Mouse (Mus musculus) layer of hippocampus, postnatal 10 days (tissue): ENCODE measurements around the gene Sorl1. TPM values are rescaled to one million over a fixed set of nuclear protein-coding genes. Genes with fewer than 3 reads are reported as not detected.

ENCODE experiments used
- DNase-seq, 2 experiments: peaks; one replicate each; pipeline ENCODE4 v3.0.0; 2021; ENCODE audit warnings: low spot score in 2 of 2
- total RNA-seq, 2 experiments: library from RNA; stranded (reverse); gene quantifications; 2 replicates each; pipeline ENCODE4 v1.2.3; 2021

Sorl1 gene
- total RNA-seq, 2 experiments from 2014 or later, result 79.0 to 86.0 TPM

DNA sequence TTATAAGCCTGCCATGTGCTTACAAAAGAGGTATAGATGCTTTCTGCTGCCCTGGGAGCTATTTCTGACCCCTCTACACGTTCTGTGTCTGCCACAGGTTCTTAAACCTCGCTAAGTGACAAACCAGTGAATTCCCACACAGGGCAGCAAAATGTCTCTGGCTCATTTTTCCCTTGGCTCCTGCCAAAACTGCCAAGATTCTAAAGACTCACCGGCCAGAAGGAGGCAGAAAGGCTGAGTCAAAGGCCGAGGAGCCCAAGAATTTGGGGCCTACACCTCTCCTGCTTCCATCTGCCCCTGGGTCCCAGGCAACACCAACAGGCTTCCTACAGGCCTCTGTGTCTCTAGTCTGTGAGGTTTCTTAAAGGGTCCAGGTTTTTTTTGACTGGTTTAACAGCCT is 198.4 kb downstream of the Sorl1 start:
- no peak for DNase-seq

DNA sequence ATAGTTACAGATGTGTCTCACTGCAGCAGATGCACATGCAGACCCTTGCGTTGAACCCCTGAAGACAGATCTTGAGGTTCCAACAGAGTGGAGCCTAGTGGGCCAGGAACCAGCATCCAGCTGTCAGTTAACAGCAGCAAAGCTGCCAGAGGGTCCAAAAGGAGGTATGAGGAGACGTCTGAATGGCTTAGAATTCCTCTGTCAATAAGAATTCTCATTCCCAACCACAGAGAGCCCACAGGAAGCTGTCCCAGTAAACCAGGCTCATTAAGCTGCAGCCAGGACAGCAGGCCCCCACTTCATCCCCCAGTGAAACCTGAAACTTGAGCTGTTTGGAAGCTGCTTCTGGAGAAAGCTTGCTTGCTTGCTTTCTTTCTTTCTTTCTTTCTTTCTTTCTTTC is 200.0 kb downstream of the Sorl1 start:
- no peak for DNase-seq

DNA sequence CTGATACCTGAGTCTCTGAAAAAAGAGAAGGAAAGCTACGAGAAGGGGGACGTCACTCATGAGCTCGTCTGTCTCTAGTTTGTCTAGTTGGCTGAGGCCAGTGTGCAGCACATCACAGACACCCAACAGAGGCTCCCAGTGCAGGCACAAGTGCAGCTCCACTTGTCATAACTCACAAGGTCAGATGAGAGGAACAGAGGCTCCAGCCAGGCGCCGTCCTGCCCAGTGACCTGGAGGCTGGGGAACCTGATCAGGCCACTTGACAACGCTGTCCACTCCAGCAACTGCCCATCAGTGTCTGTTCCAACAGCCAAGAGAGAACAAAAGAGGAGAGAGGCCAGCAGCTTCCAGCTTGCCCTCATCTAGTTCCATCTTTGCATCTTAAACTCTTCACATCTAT is 201.7 kb downstream of the Sorl1 start:
- DNase-seq, result no peak

DNA sequence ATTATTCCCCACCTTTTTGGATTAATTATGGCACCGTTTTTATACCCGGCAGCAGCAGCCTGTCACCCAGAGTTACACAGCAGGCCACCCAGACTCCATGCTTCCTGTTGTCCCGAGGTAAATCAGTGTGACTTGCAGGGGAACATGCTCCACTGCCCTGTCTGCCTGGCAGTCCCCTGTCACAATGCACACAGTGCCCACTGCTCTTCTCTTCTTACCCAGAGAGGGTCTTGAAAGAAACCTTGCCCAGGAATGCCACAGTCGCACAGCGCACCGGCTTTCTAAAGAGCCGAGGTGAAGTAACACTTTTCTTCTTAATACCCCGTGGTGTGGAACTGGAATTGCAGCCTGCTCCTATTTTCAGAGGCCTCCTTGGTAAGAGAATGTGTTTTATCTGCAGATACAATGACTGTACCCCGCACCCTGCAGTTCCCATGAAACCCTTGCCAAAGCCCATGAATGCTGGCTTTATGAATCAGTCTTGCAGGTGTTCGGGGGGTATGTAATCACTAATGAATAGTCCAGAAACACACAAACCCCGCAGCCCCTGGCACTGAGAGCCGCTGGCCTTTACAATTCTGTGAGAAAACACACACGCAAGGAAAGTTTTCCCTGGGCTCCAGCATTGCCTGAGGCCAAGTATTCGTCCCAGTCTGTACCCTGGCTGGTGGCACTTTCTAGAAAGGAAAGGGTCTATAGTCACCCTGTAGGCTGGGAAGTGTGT is 205.3 kb downstream of the Sorl1 start:
- peak in 1 of 2 experiments; percentile 32 for DNase-seq

DNA sequence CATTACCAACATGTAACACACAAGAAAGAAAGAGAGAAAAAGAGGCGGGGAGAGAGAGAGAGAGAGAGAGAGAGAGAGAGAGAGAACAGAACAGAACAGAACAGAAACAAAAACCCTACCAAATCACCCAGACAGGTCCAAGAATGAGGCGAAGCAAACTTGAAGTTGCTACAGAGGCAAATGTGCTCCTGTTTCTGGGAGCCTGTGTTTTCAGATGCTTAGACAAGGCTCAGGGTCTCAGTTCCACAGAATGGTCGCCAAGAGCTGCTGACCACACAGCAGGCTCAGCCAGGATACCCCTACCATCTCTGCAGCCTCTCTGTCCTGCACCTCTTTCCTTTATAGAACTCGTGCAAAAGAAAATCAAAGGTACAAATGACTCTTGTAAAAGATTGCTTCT is 205.9 kb downstream of the Sorl1 start:
- no peak for DNase-seq

DNA sequence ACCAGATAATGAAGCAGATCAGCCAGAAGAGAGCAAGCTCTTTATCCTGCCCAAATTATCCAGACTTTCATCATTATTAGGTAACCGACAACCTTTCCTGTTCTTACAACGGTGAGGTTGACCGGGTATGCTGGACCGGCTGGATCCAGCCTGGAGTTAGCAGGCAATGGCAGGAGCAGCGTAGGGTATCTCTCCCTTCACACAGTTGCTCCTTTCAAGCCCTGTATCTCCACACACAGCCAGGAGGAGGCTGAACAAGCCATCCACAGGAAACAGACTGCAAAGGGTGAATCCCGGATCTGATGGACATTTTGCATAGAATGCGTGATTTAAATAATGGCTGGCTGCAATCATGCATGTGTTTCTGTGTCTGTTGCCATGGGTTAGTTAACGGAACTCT is 208.5 kb downstream of the Sorl1 start:
- no peak for DNase-seq

Other genes with a start within 250 kb of the Sorl1 start
- gene Sc5d, start 140.0 kb upstream of the Sorl1 start, total RNA-seq, result 10 to 100 TPM; 57.9 to 63.4 TPM